Mouse (Mus musculus): ENCODE data around the gene Tubal3.

DNA sequence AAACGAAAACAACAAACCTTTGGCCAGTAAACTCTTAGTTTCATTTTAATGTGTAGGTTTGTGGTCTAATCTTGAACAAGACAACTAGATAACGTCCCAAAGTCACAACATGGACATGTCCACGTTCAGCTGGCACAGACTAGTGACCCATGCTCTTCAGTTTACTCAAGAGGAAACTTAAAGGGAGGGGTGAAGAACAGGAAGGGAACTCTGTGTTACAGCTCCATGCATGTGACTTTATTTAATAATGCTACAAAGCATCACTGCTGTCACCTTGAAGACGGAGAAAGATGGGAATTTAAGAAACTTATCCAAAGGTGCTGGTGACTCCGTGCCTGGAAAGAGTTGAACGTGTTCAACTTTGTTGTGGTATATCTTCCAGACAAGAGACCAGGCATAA lies 22.0 kb upstream of the Tubal3 start:
- no peak for TF ChIP-seq CTCF (IDR thresholded peaks at IDR 0.05; ENCODE audit: low read depth)
- no peak for TF ChIP-seq EP300 (IDR thresholded peaks at IDR 0.05; ENCODE audit: low read depth)

All from heart, postnatal 0 days (tissue).